Mouse (Mus musculus) erythroblast, embryonic 14.5 days (primary cell): ENCODE data around the gene Nr6a1. TPM values are rescaled to one million over a fixed set of nuclear protein-coding genes. Genes with fewer than 3 reads are reported as not detected.

Experiments used
- H3K27me3 ChIP-seq: 2 replicates; pipeline ENCODE4 v1.6.1; 2012; ENCODE audit warnings: inconsistent platforms; ENCODE audit not compliant: control insufficient read depth
- H3K36me3 ChIP-seq: 2 replicates; pipeline ENCODE4 v1.6.1; 2012; ENCODE audit warnings: mild to moderate bottlenecking, inconsistent platforms; ENCODE audit not compliant: control insufficient read depth
- H3K4me1 ChIP-seq: 2 replicates; pipeline ENCODE4 v1.6.1; 2012; ENCODE audit warnings: inconsistent platforms; ENCODE audit not compliant: control insufficient read depth
- H3K4me3 ChIP-seq: replicated peaks from 2 replicates; pipeline ENCODE3; 2012; ENCODE audit warnings: moderate library complexity, mild to moderate bottlenecking, inconsistent platforms
- H3K9me3 ChIP-seq: 2 replicates; pipeline ENCODE4 v1.6.1; 2012; ENCODE audit warnings: low read length, inconsistent platforms, mixed read lengths; ENCODE audit not compliant: control insufficient read depth
- GATA1 ChIP-seq: IDR thresholded peaks from 2 replicates; pipeline ENCODE4 v1.6.1; 2012; ENCODE audit warnings: low read length, inconsistent platforms, mixed read lengths
- TAL1 ChIP-seq: IDR thresholded peaks from 3 replicates; pipeline ENCODE4 v1.6.1; 2012; ENCODE audit warnings: low read length, inconsistent platforms, mixed read lengths
- polyA plus RNA-seq: library from polyadenylated mRNA; stranded (reverse); fragments of >175 nt; gene quantifications from 2 replicates; pipeline ENCODE4 v1.2.3, GENCODE M21; 2012

The Nr6a1 gene
- polyA plus RNA-seq, 1 experiment: not detected

DNA sequence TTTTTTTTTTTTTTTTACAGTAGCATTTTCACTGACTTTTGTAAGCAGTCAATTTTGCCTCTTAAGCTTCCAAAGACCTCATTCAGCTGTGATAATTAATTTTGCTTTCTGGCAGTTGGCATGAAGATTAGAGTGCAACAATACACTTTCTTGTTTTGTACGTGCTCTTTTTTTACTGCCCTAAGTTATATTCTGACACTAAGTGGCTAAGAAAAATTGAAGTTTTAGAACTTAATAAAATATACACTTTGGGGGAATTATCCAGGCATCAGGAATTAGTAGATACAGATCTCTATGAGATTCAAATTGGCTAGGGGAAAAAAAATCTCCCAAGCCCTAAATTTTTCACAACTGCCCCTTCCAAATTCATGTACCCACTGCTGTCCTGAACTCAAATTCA is 144.8 kb downstream of the Nr6a1 start:
- Histone ChIP-seq H3K36me3 (no peaks in the 10 kb centered on the region), H3K4me1 (peaks cover 3% of the 10 kb centered on the region; the same call in 1 of the 2 replicates), H3K27me3 (no peaks in the 10 kb centered on the region), H3K9me3 (no peaks in the 10 kb centered on the region), H3K4me3 (no peak overlapping the region)
- TF ChIP-seq GATA1 (no peak), TAL1 (no peak)

DNA sequence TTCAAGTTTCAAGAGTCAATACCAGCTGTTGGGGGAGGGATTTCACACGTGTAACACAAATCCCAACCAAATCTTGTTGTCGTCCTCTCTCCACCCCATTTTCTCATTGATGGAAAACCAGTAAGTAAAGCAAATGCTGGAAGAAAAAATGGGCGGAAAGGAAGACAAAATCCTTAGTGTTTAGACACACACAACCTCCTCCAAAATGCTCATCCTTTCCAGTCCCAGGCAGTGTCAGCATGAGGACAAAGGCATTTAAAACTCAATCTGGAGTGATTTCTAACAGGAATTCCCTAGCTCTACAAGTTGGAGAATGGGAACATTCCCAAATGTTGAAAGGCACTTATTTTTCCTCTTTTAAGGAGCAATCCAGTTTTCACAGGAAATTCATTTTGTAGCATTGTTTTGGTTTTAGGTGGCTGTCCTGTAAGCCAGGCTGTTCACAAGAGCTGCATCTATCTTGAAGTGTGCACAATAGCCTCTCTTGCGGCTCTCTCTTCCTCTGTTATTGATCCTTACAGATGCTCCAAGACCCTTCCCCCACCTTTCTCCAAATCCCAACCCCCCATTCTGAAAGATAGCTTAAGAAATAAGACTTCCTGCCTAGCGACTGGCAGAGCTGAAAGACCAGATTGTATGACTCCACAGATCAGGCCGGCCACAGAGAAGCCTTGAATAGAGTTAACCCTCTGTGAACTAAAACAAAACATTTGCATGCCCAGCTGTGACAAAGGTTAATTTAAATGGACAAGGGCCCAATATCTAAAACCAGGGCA is 145.4 kb downstream of the Nr6a1 start:
- Histone ChIP-seq H3K36me3 (no peaks in the 10 kb centered on the region), H3K4me1 (peaks cover 3% of the 10 kb centered on the region; the same call in 1 of the 2 replicates), H3K27me3 (no peaks in the 10 kb centered on the region), H3K9me3 (no peaks in the 10 kb centered on the region), H3K4me3 (no peak overlapping the region)
- TF ChIP-seq TAL1 (no peak), GATA1 (no peak)

DNA sequence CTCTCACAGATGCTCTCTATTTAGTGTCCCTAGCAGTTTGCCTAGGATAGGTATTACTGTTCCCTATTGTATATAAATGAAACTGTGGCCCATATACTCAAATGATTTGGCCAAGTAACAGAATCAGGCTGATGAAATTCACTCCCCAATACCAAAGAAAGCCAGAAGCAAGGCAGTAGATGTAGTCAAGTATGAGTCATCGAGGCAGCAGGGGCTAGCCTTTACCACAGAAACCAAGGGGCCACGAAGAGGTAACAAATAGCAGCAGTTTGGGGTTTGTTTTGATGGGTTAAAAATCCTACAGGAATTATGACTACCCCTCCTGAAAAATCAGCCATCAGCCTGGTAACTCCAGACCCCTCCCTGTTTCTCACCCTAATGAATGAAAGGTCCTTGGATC is 147.5 kb downstream of the Nr6a1 start:
- Histone ChIP-seq H3K9me3 (no peaks in the 10 kb centered on the region), H3K27me3 (no peaks in the 10 kb centered on the region), H3K4me3 (no peak overlapping the region), H3K4me1 (no peaks in the 10 kb centered on the region), H3K36me3 (no peaks in the 10 kb centered on the region)
- no peak for TF ChIP-seq GATA1

DNA sequence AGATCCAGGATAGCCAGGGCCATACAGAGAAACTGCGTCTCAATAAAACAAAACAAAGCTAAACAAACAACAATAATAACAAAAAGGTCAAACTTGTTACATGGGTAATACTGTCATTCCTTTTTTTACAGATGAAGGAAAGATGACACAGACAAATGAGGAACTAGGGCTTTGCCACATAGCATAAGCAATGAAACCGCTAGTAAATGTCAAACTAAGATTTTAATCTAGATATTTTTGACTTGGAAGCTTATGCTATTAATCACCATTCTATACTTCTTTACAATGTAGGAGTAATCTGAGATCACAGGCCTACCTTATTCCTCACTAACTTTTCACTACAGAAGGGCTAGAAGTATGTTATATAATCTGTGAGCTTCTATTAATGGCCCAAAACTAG is 150.2 kb downstream of the Nr6a1 start:
- no peak overlapping the region for H3K4me3 ChIP-seq

DNA sequence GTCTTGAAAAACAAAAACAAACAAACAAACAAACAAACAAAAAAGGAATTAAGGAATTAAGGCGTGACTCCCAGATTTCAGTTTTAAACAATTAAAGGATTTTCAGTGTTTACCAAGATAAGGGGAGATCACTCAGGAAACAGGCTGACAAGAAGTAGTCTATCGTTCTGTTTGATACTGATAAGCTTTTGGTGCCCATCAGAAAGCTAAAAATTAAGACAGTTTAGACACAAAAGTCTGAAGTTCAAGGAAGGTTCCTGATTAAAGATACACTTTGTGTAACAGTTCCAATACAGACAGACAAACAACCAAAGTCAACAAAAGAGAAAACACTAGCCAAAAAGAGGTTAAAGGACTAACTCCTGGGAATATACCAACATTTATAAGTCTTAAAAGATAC is 152.6 kb downstream of the Nr6a1 start:
- H3K9me3 ChIP-seq: no peaks in the 10 kb centered on the region
- no peaks in the 10 kb centered on the region for H3K4me1 ChIP-seq
- no peaks in the 10 kb centered on the region for H3K36me3 ChIP-seq
- no peak overlapping the region for H3K4me3 ChIP-seq
- no peak for TF ChIP-seq TAL1
- no peak for TF ChIP-seq GATA1
- no peaks in the 10 kb centered on the region for H3K27me3 ChIP-seq

More for the DNA sequence above, 150.2 kb downstream of the Nr6a1 start:
- no peaks in the 10 kb centered on the region for H3K36me3 ChIP-seq
- H3K27me3 ChIP-seq: no peaks in the 10 kb centered on the region
- no peaks in the 10 kb centered on the region for H3K9me3 ChIP-seq
- TF ChIP-seq GATA1 (no peak), TAL1 (no peak)
- no peaks in the 10 kb centered on the region for H3K4me1 ChIP-seq

DNA sequence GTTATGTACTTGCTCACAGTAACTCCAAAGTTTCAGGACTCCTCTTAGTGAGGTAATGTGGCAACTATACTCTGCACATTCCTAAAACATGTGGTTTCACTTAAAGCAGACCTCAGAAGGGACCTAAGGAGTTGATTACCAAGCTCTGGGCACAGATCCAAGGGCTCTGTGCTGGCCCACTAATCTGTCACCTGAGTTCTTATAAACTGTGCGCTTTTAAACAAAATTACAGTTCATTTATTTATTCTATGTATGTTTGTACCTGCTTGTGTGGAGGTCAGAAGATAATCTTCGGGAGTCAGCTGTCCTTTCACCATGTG is 156.1 kb downstream of the Nr6a1 start:
- no peaks in the 10 kb centered on the region for H3K27me3 ChIP-seq
- TF ChIP-seq TAL1: no peak
- TF ChIP-seq GATA1: no peak
- no peaks in the 10 kb centered on the region for H3K9me3 ChIP-seq
- H3K4me3 ChIP-seq: no peak overlapping the region
- H3K4me1 ChIP-seq: no peaks in the 10 kb centered on the region
- H3K36me3 ChIP-seq: no peaks in the 10 kb centered on the region

DNA sequence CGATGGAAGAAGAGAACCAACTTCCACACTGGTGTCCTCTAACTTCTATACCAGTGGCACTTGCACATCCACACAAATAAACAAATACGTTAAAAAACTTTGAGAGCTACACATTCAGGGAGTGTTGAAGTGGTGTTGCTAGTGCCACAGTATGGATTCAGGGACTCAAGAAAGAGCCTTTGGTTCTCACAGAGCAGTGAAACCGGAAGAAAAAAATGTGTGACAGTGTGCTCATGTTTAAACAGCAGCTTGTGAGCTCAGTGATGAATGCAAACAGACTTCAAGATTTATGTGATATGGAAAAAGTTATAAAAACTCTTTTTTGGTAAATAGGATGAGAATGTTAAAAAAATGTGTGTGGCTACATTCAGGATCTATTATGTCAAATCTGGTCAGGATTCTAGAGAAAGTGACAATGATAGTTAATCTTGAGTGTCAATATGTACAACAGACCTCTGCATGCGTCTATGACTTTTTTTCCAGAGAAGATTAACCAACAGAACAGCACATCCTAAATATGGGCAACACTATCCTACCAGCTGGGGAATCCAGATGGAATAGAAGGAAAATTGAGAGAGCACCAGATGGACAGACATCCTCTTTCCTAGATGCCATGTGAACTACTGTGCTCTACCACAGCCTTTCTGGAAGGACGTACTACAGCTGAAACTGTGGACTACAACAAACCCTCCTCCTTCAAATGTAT is 156.6 kb downstream of the Nr6a1 start:
- Histone ChIP-seq H3K4me3 (no peak overlapping the region), H3K27me3 (no peaks in the 10 kb centered on the region), H3K36me3 (no peaks in the 10 kb centered on the region), H3K4me1 (no peaks in the 10 kb centered on the region), H3K9me3 (no peaks in the 10 kb centered on the region)
- no peak for TF ChIP-seq GATA1
- no peak for TF ChIP-seq TAL1

DNA sequence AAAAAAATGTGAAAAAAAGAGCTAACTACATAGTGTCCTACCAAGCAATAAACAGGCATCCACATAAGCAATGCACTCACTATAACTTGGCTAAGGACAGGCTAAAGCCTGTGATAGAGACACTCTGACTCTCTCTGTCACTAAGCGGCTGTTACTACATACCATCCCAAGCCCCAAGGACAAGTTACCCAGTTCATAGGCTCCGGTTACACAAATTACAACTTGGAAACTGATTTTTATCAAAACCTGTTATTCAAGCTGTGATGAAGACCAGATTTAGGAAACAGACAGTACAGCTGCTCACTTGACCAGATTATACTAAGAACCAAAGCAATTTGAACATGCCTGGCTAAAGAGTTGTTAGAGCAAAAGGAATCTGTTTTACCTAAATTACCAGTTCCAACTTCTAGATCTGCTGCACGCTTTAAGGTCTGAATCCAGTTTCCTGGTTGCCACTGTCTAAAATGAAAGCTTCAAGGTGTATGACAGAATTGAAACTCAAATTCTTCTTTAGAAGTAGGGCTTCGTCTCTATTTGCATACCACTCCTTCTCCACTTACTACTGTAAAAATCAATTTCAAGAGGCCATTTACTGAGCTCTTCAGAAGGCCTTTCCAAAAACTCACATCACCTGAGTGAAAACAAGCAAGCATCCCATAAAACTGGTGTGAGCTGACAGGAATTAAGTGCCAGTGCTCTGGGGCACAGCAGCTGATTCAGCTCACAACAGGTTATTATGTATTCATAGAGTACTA is 160.1 kb downstream of the Nr6a1 start:
- H3K36me3 ChIP-seq: no peaks in the 10 kb centered on the region
- no peaks in the 10 kb centered on the region for H3K27me3 ChIP-seq
- H3K4me3 ChIP-seq: no peak overlapping the region
- TF ChIP-seq GATA1 (no peak), TAL1 (no peak)
- no peaks in the 10 kb centered on the region for H3K9me3 ChIP-seq
- no peaks in the 10 kb centered on the region for H3K4me1 ChIP-seq

DNA sequence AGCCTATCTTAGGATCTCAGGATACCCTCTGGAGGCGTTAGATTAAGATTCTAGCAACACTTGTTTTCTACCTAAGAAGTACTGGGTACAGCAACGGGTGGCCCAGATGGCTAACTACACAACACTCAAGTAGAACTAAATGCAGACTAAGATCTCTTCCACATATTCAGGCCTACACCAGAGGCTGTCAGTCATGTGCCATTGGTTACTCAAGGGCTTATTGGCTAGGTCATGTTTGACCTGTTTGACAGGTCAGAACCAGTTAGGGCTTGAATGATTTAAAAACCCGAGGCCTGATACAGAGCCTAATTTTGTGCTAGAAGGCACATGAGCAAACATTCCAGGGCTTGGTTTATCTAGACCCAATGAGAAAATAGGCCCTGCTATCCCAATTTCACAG is 187.6 kb downstream of the Nr6a1 start:
- H3K36me3 ChIP-seq: no peaks in the 10 kb centered on the region
- no peak for TF ChIP-seq GATA1
- no peak for TF ChIP-seq TAL1
- no peak overlapping the region for H3K4me3 ChIP-seq
- no peaks in the 10 kb centered on the region for H3K4me1 ChIP-seq
- H3K27me3 ChIP-seq: no peaks in the 10 kb centered on the region
- no peaks in the 10 kb centered on the region for H3K9me3 ChIP-seq
